Mouse (Mus musculus) cerebellum, postnatal 36 days (tissue): ENCODE measurements around the gene Kcnq1.

Experiments
- DNase-seq, 2 experiments: peaks; one replicate each; pipeline ENCODE4 v3.0.0; 2021 to 2022; ENCODE audit warnings: mixed read lengths in 2 of 2

Gene Kcnq1

DNA sequence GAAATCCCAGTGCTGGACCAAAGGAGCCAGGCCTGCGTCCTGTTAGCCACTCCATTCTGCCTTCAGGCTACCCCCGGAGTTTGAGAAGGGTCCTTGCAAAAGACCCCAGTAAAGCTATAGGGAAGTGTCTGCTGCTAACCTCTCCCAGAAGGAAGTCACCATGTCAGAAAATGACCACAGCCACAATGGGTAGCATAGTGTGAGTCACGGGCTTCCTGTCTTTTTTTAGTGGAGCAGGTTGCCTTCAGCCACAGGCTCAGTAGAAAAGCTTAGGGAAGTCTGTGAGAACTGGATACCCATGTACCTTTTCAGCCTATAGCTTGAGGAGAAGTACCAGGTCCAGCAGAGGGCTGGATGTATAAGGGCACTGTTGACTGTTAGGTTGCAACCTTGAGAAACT is 267.1 kb downstream of the Kcnq1 start:
- DNase-seq: no peak

GRCm38 (mm10) chr7:143375945-143376344 is 269.8 kb downstream of the Kcnq1 start:
- DNase-seq: no peak

- no peak for DNase-seq
Measured at GRCm38 (mm10) chr7:143380466-143381073, 274.4 kb downstream of the Kcnq1 start.

DNA sequence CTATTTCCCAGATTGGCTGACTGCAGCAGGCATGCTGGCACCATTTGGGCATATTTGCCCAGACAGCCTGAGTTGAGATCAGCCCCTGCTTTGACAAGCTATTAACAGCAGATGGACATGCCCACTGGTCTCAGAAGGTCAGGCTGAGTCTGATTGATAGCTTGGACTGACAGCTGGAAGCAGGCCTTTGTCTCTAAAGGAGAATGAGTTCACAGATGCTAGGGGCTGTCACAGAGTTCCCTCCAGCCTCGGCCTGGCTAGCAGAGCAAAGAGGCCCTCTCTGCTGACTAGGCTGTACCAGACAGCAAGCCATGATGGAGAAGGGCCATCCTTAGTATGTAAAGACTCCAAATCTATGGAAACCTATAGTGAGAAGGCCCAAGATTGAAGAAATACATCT is 280.5 kb downstream of the Kcnq1 start:
- DNase-seq: no peak

DNA sequence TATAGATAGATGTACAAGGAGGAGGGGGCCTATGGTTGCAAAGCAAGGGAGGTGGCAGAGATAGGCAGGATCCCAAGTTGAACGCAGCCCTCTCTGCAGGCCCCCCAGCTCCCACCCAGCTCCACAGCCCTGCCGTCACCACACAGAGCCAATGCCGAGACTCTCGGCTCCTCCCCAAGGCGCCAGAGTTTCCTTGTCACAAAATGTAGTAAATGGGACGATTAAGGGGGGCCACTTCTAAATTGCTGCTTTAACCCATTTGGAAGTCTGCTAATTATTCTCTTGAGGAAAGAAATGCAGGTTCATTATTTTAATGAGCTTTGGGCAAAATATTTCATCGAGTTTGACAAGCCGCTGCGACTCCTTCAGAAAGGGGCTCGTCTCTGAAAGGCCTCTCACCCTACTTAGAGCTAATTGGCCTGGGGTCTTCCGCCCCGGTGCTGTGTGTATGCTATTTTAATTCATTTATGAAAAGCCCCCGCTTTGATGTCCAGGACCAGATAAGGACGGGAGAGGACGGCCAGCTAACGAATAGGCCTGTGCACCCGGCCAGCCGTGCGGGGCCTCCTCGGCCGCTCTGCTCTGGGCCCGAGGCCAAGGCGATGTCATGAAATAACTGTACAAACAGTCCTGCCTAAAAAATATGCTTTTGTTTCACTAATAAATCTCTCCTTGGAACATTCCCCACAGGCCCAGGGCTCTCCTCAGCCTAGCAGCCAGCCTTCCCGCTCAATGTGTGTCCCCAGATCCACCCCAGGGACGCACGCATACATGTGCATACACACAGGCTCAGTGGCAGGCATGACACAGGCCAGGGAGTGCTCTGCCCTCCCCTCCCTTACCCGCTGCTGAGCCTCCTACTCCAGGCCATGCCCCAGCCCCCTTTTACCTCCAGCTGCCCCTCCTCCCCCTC is 282.9 kb downstream of the Kcnq1 start:
- peak; percentile 17 to 21 for DNase-seq

DNA sequence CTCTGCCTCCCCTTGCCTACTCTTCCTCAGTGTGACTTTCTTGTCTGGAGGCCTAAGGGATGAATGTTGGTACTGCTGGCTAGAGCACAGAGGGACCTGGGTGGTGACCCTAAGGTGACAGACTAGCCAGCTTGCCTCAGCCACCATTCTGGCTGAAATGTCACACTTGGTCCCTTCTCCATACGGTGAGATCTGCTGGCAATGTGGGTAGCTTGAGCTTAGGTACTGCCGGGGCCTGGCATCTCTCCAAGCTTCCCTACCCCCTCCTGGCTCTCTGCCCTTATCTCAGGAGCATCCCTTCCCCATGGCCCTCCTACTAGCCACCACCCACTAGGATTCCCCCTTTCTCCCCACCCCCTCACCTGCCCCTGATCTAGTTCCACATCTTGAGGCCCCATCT is 283.7 kb downstream of the Kcnq1 start:
- peak; percentile 39 to 44 for DNase-seq

DNA sequence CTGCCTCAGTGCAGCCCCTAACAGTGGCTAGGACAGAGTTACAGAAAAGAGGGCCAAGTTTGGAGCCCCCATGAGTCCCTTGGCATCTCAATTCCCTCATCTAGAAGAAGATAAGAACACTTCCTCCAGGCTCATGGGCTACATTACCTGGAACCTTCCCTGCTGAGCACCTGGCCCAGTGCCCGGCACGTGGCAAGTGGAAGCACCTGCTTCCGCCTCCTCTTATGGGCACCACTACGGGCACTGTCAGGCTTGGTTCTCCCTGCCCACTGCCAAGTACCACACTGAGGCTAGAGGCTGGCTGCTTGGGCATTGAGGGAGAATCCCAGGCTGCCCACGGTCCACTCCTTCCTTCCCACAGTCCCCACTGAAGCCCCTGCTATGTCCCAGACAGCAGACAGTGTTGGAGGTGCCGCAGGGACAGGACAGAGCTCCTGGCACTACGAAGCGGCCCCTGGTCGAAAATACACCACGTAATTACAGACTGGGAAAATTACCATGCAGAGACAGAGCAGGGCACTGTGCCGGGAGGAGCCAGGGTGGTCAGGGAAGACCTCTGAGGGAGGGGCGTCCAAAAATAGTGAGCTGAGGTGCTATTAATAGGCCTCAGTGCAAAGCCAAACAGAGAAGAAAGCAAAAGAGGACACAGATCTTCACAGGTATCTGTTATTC is 284.3 kb downstream of the Kcnq1 start:
- DNase-seq: peak; percentile 69 to 71

DNA sequence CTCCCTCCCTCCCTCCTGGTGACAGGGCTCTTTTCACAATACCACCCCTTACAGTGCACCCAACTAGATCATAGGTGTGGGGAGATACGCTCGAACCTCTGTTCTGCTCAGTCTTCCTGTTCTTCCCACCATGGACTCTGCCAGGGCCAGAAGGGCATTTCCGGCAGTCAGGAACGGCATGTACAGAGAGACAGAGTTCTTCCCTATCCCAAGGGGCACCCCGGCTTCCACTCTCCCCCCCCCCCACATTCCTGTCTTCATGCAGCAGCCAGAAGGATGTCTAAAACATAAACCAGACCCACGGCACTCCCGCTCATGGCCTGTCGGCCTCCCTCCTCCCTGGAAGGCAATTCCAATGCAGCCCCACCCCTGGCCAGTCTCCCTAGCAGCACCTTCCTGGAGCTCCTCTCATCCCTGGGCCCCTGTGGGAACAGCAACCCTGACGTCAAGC is 289.0 kb downstream of the Kcnq1 start:
- no peak for DNase-seq

GRCm38 (mm10) chr7:143399756-143400155 is 293.6 kb downstream of the Kcnq1 start:
- no peak for DNase-seq

GRCm38 (mm10) chr7:143400599-143400998 is 294.4 kb downstream of the Kcnq1 start:
- no peak for DNase-seq

- no peak for DNase-seq
Measured at GRCm38 (mm10) chr7:143401429-143402016, 295.4 kb downstream of the Kcnq1 start.

GRCm38 (mm10) chr7:143404296-143404695 is 298.1 kb downstream of the Kcnq1 start:
- DNase-seq: no peak

DNA sequence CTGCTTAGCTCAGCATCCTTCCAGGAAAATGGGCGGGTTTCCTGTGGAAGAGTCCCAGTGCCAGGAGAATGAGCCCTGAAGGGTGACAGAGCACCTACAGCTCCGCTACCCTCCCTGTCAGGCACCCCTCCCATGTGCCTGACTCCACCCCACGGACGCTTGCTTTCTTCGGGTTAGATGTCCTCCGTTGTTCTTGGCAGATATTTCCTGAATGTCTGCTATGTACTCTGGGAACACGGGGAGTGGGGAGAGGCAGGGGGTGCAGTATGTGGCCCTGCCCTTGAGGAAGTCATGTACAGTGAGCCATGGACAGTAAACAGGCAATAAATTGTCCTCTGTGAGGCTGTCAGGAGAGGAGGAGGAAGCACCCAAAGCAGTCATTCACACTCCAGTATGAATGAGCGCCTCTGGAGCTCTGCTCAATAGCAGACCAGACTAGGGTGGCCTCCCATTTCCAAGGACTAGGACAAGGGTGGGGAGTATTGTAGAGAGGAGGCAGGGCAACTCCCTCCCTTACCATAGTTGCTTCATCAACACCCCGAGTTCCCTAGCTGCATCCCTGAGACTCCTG is 301.9 kb downstream of the Kcnq1 start:
- DNase-seq: no peak

DNA sequence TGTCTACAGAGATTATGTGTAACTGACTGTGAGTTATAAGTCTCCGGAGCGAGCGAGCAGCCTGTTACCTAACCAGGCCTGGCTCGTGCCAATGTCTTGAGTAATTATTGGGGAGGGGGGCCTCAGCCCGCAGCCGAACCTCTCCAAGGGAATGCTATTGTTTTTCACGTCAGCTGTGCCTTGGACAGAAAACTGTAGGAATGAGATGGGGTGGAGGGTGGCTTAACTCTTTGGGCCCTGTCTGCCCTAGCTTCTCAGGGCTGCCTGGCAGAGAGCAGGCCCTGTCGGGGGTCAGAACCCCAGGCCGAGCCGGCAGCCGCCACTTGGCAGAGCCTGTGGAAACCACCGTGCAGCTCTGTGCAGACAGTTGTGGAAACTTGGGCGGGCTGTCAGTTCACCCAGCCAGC is 302.5 kb downstream of the Kcnq1 start:
- DNase-seq: no peak

- DNase-seq: no peak
Measured at GRCm38 (mm10) chr7:143412606-143413005, 306.4 kb downstream of the Kcnq1 start.

- DNase-seq: no peak
Measured at GRCm38 (mm10) chr7:143415070-143415469, 308.9 kb downstream of the Kcnq1 start.

DNA sequence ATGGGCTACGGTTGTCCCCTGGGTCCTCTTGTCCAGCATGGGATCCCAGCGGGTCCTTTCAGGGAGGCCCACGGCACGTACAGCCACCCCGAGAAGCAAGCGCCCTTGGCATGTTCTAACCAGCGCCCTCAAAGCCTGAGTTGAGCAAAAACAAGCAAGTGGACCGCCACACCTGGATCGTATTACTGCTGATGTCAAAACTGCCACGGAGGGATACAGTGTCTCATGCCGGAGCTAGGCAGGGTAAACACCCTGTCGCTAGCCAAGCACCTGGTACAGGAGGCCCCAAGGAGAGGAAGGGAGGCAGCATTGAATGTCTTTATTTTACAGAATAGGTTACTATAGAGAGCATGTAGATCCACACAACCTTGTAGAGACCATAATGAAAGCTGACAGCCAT is 310.2 kb downstream of the Kcnq1 start:
- no peak for DNase-seq

DNA sequence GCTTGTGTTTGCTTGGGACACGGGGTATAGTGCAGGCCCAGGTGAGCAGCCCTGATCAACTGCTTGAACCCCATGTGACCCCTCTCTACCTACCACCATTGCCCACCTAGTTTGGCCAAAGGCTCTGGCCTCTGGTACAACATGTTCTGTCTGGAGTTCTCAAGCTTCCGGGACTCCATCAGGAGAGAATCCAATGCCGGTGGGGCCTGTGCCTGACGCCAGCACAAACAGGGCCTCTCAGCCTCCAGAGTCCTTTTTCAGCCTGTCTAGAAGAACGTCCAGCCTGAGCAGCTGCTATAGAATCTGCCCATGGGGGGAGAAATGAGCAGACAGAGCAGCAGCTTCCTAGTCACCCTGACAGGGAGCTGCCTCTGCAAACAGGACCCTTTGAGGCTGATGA is 311.7 kb downstream of the Kcnq1 start:
- DNase-seq: no peak

DNA sequence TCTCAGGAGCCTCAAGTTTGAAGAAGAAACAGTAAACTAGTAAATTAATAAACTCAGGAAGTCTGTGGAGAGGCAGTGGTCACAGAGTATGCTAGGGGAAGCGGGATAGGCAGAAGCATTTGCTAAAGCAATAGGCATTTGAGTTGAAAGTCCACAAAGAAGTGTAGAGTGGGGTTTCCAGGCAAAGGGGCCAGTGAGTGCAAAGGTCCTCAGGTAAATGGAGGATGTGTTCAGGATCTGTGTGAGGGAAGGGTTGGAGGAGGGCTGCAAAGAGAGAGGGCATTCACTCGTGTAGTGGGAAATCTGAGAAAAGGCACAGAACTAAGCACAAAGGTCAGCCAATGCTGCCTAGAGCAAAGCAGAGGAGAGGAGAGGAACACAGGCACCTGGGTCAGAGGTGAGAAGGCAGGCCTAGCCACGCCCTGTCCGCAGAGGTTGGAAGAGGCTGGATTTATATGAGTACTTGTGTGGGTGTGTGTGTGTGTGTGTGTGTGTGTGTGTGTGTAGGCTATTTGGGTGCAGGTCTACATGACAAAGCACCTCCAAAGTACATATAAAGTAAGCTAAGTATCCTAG is 313.5 kb downstream of the Kcnq1 start:
- DNase-seq: no peak

DNA sequence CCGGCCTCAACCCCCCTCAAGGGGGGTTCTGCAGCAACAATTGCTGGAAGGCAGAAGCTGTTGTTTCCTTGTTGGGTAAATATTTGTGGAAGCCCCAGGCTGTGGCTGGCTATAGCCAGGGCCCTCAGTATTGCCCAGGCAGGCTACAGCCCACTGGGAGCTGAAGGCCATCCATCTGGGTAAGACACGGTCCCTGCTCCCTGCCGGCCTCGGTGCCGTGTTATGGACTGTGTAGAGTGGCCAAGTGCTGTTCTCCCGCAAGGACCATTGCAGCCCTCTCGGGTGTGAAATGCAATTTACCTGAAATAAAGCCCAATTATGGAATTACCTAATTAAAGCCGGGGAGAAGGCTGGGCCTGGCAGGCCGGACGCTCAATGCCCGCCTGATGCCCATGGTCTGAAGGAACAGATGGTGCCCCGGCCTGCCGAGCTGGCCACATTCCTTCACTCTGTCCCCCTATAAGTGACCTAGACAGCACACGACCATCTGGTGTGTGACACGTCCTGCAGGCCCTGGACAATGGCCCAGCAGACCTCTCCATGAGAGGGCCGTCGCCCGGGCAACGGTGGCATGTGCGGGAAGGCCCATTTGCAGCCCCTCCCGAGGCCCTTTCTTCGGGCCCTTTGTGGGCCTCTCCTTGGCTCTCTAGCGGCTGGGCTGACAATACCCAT is 322.1 kb downstream of the Kcnq1 start:
- peak; percentile 94 to 96 for DNase-seq

- DNase-seq: no peak
Measured at GRCm38 (mm10) chr7:143428814-143429499, 322.8 kb downstream of the Kcnq1 start.
